In genomic region chr9:77481380-77481779, GRCm38 (mm10) we compare ENCODE assay signal across 13 mouse cellular contexts.
A peak's percentile ranks its signal among the peaks of the same experiment; 100 is the strongest.
DNase-seq lines count a peak whose midpoint lies in the region; ATAC-seq and TF ChIP-seq lines count a peak whose summit lies in the region.
"Had no signal": no experiment of that assay in that cellular context is flagged by ENCODE, and none has a peak within 500 bp of the region (broad histone marks: within the 10 kb centered on the region; RNA-seq: fewer than 3 reads in every experiment).

No protein-coding gene starts in this region.

- peak overlapping the region; percentile 40; the same call in 1 of the 2 replicates for H3K27ac ChIP-seq in gastrocnemius, adult 2 months
- peak overlapping the region; percentile 44; the same call in 1 of the 2 replicates for H3K27ac ChIP-seq in ES-E14 (ENCODE audit: insufficient read depth, low read depth, low read length, poor library complexity, severe bottlenecking)
- 0 out of 2 replicates have a peak overlapping the region, but pooled peaks have one; percentile 6 for H3K27ac ChIP-seq in forebrain, embryonic 12.5 days
- H3K27ac ChIP-seq in hindbrain, postnatal 0 days = peak overlapping the region; percentile 41; the same call in 1 of the 2 replicates
- H3K27ac ChIP-seq: macrophage; neural tube, embryonic 12.5 days had no signal

- in situ Hi-C loops in ES-E14 (cut with MboI; ENCODE audit: low sequenced_read_pairs in 2 of 2, unreplicated experiment in 2 of 2) = no loop called here

- no peaks in the 10 kb centered on the region for H3K9me3 ChIP-seq in ES-E14 (ENCODE audit: control insufficient read depth, insufficient read depth, low read depth, low read length)
- no peaks in the 10 kb centered on the region for H3K9me3 ChIP-seq in forebrain, embryonic 12.5 days
- H3K9me3 ChIP-seq in hindbrain, postnatal 0 days (ENCODE audit: low read length) = no peaks in the 10 kb centered on the region
- H3K9me3 ChIP-seq: neural tube, embryonic 12.5 days had no signal

- no peak for ATAC-seq in forebrain, embryonic 12.5 days (ENCODE audit: low FRiP score)
- no peak for ATAC-seq in hindbrain, postnatal 0 days
- ATAC-seq in activated CD4-positive, CD25-positive, alpha-beta regulatory T cell, adult 4 months = no peak

- no peak overlapping the region for H3K9ac ChIP-seq in ES-E14 (ENCODE audit: insufficient read depth, low read depth, low read length, poor library complexity, severe bottlenecking)
- H3K9ac ChIP-seq in forebrain, embryonic 12.5 days = no peak overlapping the region
- H3K9ac ChIP-seq in hindbrain, postnatal 0 days (replicated peaks; ENCODE audit: low read length) = no peak overlapping the region
- H3K9ac ChIP-seq: neural tube, embryonic 12.5 days had no signal

- no peaks in the 10 kb centered on the region for H3K27me3 ChIP-seq in forebrain, embryonic 12.5 days
- no peaks in the 10 kb centered on the region for H3K27me3 ChIP-seq in hindbrain, postnatal 0 days (ENCODE audit: insufficient read depth, low read length)
- H3K27me3 ChIP-seq: neural tube, embryonic 12.5 days had no signal

- H3K4me1 ChIP-seq in ES-E14 (ENCODE audit: control insufficient read depth in 2 of 2, insufficient read depth in 2 of 2, low read length in 2 of 2, poor library complexity in 1 of 2) = peaks cover 21 to 35% of the 10 kb centered on the region in 2 experiments
- H3K4me1 ChIP-seq in forebrain, embryonic 12.5 days = peaks cover 60% of the 10 kb centered on the region
- peaks cover 30% of the 10 kb centered on the region for H3K4me1 ChIP-seq in hindbrain, postnatal 0 days (ENCODE audit: insufficient read depth, low read length)

- no peaks in the 10 kb centered on the region; the same call in 1 of the 2 replicates for H3K36me3 ChIP-seq in ES-E14 (ENCODE audit: control insufficient read depth, insufficient read depth, low read length, poor library complexity, severe bottlenecking)
- no peaks in the 10 kb centered on the region for H3K36me3 ChIP-seq in forebrain, embryonic 12.5 days (replicated peaks)
- H3K36me3 ChIP-seq in hindbrain, postnatal 0 days (ENCODE audit: insufficient read depth, low read length) = no peaks in the 10 kb centered on the region
- H3K36me3 ChIP-seq: neural tube, embryonic 12.5 days had no signal

- intact Hi-C loops in gastrocnemius, adult 2 months (cut with DNase I) = no loop called here
- intact Hi-C loops in gastrocnemius, postnatal 14 days (cut with DNase I; ENCODE audit: low total_unique reads) = no loop called here
- intact Hi-C loops in left cerebral cortex, postnatal 36 days (cut with DNase I) = no loop called here

- no peak for DNase-seq in gastrocnemius, adult 2 months
- DNase-seq in gastrocnemius, postnatal 14 days = no peak
- no peak for DNase-seq in ES-E14 (ENCODE audit: low read depth, low spot score)
- no peak for DNase-seq in hindbrain, postnatal 0 days (ENCODE audit: low spot score)
- no peak for DNase-seq in spleen, postnatal 10 days (ENCODE audit: low spot score in 2 of 2)
- DNase-seq in left cerebral cortex, postnatal 36 days (ENCODE audit: low spot score in 2 of 2) = no peak
- DNase-seq: B cell, adult 2 months; cerebellum, adult 9-11 months; kidney, adult 8-10 months had no signal

- no peak overlapping the region for H3K4me2 ChIP-seq in forebrain, embryonic 12.5 days
- H3K4me2 ChIP-seq in hindbrain, postnatal 0 days (ENCODE audit: low read depth, low read length) = no peak overlapping the region
- H3K4me2 ChIP-seq: neural tube, embryonic 12.5 days had no signal

- H3K4me3 ChIP-seq in gastrocnemius, adult 2 months = no peak overlapping the region
- H3K4me3 ChIP-seq in ES-E14 (ENCODE audit: insufficient read depth in 1 of 2, low read depth in 1 of 2, low read length in 2 of 2, poor library complexity in 1 of 2, severe bottlenecking in 1 of 2) = no peak overlapping the region; a peak in 1 of 4 replicates
- no peak overlapping the region for H3K4me3 ChIP-seq in forebrain, embryonic 12.5 days (replicated peaks)
- H3K4me3 ChIP-seq in hindbrain, postnatal 0 days (ENCODE audit: low read length) = no peak overlapping the region
- H3K4me3 ChIP-seq: neural tube, embryonic 12.5 days had no signal

- TF ChIP-seq CTCF in gastrocnemius, adult 2 months (IDR thresholded peaks at IDR 0.05) = no peak
- no peak for TF ChIP-seq CTCF in hindbrain, postnatal 0 days (IDR thresholded peaks at IDR 0.05; ENCODE audit: low read depth)

- WGBS in forebrain, embryonic 12.5 days = 60% methylated on average over 7 of the region's 7 CpGs
- WGBS in hindbrain, postnatal 0 days = 65% methylated on average over 7 of the region's 7 CpGs

TF ChIP-seq in ES-E14, 5 proteins besides CTCF, POLR2A, EP300 and RAD21:
- TF ChIP-seq CHD2 (IDR thresholded peaks at IDR 0.05; ENCODE audit: low read depth, low read length) (no peak), ZC3H11A (IDR thresholded peaks at IDR 0.05; ENCODE audit: borderline replicate concordance, low read depth, low read length) (no peak), MAFK (IDR thresholded peaks at IDR 0.05; ENCODE audit: insufficient read depth, low read depth, low read length) (no peak)
